Mouse (Mus musculus): Measurements from ENCODE around the gene Vgf.

Vgf gene

DNA sequence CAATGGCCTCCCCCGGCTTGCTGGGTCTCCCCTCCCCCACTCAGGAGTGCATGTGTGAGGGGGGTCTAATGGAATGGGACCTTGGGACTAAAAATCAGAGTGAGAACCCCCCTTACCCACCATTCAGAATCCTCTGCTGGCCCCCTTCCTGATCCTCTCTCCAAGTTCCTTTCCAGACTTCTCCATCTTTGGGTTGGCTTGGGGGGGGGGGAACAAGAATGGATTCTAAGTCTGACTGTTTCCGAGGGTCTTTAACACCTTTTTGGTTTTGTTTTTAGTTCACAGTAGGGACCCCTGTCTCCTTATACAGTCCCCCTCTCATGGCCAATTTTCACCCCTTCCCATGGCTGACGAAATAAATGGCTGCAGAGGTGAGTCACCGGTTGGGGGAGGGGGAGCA is at the start of gene Vgf:
Gene Vgf (plus strand): TSS at position 301 of the 400 bp plus-strand sequence.
- no peak for DNase-seq

DNA sequence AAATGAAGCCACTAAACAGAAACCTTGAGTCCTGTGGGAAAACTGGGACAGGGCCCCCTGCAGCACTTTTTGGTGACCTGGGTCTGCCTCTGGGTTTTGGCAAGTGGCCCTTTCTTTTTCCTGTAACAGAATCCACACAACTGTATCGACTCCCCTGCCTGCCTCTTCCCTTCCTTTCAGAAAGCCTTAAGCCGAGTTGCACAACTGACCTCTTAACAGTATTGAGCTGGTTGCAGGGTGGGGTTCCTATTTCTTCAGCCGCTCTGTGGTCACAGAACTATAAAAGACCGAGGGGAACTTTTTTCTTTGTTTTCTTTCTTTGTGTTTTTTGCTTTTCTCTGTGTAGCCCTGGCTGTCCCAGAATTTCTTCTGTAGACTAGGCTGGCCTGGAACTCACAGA is 48.4 kb upstream of the Vgf start:
- DNase-seq: no peak

DNA sequence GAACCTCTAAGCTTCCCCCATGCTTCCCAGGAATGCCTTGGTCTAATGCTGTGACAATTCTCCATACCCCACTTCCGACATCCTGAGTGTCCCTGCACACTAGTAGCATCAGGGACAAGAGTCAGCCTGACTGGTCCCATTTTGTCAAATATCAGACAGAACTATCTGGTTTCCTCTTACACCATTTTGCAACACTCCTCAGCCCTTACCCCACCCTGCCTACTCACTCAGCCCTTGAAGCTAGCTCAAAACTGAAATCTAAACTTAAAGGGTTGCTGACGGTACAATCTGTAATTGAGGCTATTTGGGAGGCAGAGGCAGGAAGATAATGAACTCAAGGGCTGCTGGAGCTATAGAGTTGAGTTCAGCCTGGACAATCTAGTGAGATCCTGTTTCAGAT is 46.4 kb upstream of the Vgf start:
- DNase-seq: no peak

DNA sequence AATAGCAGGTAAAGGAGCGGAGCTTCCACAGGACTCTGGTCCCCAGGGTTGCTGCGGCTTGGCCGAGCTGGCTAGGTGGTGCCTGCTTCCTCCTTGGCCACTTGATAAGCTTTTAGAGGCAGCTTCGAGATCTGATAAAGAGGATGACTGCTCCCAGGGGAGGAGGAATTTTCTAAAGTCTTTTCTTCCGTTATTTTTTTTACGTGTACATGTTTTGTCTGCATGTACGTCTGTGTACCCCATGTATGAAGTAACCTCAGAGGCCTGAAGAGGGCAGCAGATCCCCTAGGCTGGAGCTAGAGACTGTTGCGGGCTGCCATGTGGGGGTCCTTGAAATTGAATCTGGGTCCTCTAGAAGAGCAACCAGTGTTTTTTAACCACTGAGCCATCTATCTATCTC is 45.2 kb upstream of the Vgf start:
- no peak for DNase-seq

DNA sequence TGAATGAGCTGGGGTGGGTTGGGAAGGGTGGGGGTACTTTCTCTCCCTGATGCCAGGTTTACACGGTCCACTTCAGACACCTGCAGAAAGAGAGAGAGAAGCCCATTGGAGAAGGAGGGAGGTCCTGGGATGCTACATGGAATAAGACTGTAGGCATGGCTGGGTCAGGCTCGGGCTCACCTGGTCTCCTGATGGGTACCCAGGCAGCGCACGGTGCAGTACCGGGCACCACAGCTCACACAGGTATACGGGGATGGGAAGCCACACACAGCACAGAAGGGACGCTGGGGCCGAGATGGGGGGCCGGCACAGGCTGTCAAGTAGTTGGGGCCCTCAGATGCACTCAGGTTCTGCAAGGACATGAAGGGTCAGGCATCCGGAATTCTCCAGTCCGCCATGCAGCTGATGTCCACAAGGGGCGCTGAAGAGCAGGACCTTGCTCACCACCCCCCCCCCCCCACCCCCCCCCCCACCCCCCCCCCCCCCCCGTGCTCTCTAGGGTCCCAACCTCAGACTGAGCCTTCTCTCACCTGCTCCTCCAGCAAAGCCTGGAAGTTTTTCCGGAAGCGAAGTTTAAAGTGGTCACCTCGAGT is 43.8 kb upstream of the Vgf start:
- peak; percentile 93 for DNase-seq

DNA sequence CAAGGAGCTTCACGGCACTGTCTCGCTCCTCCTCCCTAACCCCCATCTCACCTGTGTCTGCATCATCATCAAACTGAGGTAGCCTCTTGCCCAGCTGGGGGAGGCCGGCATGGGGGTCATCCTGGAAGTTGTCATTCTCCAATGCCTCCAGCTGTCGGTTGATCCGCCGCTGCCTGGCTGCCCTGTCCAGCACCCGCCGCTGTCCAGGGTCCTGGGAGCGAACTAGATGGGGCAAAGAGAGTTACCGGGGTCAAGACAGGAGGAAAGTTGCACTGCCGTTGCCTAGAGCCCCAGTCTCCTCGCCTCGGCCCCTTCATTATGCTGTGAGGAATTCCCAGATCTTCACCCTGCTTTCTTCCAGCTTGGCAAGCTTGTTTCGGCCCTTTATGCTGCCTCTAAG is 41.4 kb upstream of the Vgf start:
- peak; percentile 87 for DNase-seq

DNA sequence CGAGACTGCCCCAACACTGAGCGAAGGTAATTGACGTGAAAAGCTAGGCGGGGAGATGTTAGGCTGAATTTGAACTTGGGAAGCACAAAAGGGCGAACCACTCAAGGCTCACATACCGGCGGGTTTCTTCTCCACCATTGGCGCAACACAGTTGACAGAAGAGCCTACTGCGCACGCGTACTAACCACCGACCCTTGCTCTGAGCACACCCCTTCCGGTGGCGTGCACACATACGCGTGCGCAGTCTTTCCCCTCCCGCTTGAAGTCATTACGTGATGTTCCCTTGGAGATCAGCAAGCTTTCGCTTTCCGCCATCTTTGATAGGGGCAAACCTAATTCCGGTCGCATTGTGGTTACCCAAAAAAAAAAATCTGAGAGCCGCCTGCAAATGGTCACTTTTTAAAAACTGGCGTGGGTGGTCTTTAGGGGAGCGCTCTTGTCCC is 39.5 kb upstream of the Vgf start, which contains the start of gene Plod3:
Gene Plod3 (plus strand): TSS at position 325 of the 443 bp plus-strand sequence.
- DNase-seq: peak; percentile 100

DNA sequence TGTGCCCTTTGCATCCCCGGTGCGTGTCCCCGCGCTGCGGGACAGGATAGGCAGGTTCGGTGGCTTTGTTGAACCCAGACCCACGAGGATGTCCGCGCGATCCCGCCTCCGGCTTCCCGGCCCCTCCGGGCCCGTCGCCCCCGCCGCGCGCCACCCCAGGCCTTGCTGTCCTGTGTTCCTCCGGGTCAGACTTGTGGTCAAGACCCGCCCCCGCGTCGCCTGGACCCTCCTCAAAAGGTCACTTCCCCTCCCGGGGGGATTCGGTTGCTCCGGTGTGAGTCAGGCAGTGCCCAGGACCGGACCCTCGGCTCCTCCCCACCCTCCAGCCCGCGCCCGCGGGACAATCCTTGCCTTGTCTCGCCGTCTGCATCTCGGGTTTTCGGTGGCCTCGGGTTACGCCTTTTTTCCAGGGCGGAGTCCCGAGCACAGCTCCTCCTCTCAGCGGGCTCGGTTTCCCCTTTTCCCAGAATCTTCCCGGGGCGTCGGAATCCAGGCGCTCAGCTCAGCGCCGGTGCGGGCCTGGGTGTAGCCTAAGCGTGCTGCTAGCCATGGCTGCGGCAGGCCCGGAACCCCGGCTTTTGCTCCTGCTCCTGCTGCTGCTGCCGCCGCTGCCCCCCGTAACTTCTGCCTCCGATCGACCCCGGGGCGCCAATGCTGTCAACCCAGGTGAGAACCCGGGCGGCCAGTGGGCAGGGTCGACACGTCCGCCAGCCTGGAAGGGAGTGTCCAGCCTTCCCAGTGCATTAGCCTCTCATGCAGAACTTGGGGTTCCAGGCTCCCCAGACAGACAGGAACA is 38.9 kb upstream of the Vgf start:
- peak; percentile 99 for DNase-seq

DNA sequence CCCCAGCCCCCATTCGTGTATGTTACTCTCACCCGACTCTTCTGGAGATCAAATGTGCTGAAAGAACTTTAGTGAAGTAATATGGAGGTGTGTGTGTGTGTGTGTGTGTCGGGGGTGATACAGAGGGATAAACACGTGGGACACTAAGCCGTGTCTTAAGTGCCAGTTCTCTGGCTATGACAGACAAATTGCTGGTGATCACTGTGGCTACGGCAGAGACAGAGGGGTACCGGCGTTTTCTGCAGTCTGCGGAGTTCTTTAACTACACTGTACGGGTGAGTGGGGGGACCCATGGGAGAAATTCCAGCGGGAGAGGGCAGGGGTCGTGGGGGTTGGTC is 38.3 kb upstream of the Vgf start, which contains the start of gene Znhit1:
Gene Znhit1 (minus strand): TSS at position 88 of the 338 bp plus-strand sequence.
- DNase-seq: no peak

DNA sequence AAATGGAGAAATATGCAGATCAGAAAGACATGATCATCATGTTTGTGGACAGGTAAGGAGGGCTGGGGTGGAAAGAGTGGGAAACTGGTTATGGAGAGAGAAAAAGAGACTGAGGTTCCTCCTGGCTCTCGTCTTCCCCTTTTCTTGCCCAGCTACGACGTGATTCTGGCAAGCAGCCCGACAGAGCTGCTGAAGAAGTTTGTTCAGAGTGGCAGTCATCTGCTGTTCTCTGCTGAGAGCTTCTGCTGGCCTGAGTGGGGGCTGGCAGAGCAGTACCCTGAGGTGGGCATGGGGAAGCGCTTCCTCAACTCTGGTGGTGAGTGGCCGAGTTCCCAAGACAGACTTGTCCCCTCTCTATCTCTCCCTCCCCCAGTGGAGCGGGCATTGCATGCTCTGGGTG is 37.8 kb upstream of the Vgf start:
- peak; percentile 95 for DNase-seq

DNA sequence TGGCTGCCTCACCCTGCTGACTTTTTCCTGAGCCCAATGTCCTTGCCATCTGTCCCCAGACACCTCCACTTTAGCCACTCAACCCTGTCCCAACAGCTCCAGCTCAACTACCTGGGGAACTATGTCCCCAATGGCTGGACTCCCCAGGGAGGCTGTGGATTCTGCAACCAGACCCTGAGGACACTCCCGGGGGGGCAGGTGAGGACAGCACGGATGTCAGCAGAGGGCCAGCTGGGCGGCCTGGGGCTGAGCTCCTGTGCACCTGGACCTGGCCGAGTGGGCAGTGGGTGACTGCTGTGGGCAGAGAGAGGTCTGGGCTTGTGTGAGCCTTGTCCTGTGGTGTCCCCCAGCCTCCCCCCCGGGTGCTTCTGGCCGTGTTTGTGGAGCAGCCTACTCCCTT is 36.4 kb upstream of the Vgf start:
- peak; percentile 93 for DNase-seq

DNA sequence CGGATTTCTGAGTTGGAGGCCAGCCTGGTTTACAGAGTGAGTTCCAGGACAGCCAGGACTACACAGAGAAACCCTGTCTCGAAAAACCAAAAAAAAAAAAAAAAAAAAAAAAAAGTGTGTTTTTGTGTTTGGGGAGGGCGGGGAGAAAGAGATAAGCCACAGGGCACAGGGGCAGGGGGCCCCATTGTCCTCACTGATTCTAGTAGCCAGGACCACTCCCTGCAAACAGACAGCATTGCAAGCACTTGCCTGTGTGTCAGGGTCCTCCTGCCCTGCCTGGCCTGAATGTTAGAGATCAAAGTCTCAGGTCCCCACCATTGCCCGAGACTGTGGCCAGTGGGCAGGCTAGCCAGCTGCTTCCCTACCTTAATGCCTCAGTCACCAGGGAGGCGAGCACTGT is 26.7 kb upstream of the Vgf start:
- no peak for DNase-seq

DNA sequence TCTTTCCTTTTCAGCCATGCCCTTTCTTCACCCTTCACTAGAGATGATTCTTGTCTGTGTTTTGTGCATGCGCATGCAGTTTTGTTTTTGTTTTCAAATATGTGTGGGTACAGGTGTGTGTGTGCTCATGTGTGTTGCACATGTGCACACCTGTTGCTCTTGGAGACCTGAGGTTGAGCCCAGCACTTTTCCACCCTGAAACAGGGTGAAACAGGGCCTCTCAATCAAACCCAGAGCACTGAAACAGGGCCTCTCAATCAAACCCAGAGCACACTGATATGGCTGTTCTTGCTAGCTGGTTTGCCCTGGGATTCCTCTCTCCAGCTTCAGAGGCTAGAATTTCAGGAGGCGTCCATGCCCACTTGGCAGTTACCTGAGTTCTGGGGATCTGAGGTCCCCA is 25.6 kb upstream of the Vgf start:
- no peak for DNase-seq

DNA sequence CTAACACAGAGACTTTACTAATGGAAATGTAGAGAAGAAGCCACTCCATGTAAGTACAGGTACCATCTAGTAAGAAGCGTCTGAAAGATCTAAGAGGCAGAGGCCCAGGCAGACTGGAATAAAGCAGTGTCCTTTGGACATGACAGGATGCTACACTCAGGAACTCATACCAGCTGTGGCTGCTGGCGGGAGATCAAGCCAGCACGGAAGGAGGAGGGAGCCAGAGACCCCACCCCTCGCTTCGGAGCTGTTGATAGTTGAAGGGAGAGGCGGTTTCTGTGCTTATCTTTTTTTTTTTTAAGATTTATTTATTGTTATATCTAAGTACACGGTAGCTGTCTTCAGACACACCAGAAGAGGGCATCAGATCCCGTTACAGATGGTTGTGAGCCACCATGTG is 18.9 kb upstream of the Vgf start:
- no peak for DNase-seq

DNA sequence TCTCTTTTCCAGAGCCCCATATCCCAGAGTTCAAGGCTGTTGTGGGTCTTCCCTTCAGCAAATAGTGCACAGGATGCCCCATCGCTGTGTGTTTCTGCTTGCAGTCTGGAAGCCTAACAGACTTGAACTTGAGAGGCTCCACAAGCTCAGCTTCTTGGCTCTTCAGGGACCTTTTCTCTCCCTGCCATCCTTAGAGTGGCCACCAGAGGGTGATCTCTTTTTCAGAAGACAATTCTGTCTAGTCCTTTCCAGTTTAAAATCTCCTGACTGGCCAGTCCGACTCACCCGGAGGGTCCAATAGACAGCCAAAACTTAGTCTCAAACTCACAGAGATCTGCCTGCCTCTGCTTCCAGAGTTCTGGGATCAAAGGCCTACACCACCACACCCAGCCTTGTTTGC is 16.2 kb upstream of the Vgf start:
- no peak for DNase-seq

DNA sequence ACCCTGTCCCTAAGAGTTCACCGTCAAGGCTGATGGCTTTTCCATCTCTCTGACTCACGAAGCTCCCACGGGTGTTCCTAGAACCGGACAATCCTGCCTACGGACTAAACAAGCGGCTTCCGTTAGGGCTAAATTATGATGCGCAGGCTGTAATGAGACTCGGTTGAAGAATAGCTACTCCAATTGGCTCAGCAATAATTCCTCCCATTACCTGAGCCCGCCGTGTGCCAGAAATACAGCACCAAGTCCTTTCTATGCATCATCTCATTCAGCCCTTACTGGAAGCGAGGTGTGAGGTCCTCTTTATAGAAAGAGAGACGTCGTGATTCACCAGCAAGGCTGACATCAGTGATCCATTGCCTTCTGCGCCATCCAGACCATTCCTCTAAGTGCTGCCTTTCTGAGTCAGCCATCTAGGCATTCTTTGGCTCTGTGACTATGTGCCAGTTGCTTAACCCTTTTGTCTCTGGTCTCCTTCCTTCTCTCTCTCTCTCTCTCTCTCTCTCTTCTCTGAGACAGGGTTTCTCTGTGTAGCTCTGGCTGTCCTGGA is 13.7 kb upstream of the Vgf start:
- DNase-seq: no peak

DNA sequence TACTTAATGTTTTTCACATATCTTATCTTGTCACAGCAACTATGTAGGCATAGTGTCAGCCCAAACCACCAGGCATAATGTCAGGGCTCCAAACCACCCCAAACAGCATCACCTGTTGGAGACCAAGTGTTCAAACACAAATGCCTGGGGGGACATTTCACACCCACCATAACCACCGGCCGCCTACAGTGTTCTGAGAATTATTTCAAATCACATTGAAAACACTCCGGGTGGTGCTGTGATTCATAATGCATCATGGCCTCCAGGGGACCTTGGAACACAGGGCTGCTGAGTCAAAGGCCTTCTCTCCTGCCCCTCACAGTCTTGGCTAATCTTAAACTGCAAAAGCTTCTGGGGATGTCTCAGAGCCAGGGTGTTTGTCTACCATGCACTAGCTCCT is 10.3 kb upstream of the Vgf start:
- no peak for DNase-seq

DNA sequence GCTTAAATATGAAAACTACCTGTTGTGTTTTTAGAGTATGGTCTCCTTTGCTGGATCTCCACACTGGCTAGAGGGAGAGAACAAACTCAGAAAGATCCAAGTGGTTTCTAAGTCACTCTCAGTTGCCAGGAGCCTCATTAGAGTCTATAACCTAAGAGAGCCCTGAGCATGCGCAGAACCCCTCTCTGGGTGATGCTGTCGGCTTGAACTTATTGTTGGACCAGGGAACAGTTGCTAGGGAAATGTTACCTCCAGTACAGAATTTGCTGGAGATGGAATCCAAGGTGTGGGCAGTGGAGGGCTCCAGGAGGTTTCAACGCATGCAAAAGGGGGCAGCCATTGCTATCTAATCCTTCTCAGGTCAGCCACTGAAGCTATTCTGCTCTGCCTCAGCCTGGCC is 1.9 kb upstream of the Vgf start:
- DNase-seq: no peak

DNA sequence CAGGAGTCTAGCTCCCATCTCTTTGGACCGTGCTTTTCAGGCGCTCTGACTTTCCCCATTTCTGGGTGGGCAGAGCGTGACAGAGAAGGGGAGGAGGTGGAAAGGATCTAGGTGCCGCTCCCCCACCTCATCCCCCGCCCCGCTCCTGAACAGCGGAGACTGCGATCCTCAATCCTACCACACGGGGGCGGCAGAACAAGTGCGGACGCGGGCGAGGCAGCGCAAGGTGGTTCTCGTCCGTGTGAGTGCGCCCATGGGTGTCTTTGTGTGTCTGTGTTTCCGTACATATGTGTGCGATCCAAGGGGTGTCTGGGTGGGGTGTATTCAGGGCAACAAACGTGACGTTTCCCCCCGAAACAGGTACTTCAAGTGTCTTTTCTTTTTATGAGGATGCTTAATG is 1.1 kb upstream of the Vgf start:
- DNase-seq: peak; percentile 94

DNA sequence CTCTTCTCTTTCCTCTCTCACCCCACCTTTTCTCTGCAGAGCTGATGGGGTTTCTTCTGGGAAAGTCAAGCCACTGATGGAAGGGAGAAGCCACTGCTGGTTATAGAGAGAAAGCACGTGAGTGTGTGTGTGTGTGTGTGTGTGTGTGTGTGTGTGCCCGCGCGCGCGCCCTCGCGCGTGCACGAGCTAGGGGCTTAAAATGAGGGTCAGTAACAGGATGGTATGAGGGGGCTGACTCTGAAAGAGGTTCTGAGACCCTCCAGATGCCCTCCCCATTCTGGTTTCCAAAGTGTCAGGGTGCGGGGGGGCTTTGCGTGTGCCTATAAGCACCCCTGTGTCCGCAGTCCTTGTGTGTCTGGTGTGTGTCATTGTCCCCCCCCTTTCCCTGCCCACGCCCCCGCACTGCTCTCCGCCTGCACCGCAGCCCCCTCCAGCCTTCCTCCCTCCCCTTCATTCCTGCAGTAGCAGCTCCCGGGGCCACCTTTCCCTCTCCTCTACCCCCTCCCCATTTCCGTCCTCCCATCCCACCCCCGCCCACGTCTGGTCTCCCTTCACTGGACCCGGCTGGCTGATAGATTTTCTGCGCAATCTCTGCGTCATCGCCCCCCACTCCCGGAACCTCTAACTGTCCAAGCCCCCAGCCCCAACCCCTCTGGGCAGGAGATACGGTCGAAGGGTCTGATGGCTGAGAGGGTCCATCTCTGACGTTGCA is 2.5 kb downstream of the Vgf start:
- DNase-seq: no peak

DNA sequence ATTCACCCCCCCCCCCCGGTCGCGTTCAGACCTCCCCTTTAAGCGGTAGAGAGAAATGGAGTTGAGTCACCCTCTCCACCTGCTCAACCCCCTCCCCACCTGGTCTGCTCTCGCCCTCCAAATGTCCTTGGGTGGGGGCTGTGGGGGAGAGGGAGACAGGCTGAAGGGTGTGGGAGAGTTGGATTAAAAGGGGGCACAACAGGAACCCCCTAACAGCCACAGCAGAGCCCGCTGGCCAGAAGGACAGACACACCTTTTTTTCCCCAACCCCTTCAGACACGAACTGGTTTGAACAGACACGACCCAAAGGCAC is 3.0 kb downstream of the Vgf start:
- DNase-seq: no peak

DNA sequence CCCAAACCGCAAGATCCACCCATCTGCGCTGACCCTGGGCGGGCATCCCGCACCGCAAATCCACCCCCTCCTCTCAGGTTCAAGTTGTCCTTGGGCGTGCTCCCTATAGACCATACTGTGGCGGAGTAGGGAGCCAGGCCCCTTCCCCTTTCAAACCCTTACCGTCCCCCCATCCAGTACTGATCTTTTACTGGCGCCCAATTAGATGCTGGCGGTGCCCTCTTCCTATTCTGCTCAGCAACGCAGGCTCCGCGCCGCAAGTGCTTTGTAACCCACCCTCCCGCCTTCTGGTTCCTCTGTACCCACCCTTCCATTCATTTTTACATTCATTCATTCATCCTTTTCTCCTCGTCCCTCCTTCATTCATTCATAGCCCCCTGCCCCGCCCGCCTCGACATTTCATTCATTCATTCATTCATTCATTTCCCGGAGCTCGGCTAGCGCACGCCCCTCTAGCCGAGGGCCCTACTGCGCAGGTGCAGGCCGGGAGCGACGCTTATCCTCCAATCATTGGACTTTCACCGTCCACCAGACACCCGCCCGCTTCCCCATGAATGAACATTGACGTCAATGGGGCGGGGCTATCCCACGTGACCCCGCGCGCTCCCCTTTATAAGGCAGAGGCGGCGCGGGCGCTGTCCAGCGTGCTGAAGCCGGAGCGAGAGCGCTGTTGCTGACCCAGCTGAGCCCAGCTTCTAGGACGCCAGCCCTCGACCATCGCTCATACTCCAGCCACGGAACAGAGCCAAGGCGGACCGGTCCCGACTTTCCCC is 3.6 kb downstream of the Vgf start:
- peak; percentile 99 for DNase-seq

DNA sequence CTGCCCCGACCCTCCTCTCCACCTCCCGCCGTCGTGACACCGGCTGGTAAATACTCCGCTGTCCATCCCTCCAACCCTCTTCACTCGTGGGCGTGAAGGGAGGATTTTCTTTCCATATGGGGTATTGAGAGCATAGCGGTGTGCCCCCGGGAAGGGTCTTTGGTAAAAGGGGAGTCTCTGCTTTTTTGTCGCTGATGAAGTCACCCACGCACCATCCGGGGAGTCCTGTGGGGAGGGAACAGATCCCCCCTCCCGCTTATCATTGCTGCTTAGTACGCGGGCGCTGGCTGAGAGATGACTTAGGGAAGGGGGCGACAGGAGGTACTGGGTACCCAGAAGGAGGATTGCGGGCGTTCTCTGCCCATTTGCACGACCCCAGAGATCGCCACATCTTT is 4.2 kb downstream of the Vgf start:
- DNase-seq: no peak
